Mouse (Mus musculus): ENCODE measurements around the gene AI413582.

DNA sequence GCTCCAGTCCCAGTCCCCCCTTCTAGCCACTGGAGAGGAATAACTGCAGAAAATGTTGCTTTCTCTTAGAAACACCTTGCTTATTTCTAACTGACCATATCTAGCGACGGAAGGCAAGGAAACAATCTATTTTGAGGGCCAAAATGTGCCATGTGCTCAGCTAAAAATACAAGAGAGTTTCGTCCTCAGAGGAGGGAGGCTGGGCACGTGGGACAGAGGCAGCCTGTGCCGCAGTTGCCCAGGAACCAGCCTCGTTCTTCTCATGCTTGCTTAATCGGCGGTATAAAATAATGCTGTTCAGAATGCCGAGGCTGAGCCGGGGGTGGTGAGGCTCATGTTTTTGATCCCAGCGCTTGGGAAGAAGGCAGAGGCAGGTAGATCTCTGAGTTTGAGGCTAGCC lies 21.0 kb downstream of the AI413582 start:
- TF ChIP-seq POLR2A (IDR thresholded peaks at IDR 0.05; ENCODE audit: control insufficient read depth, low read depth, low read length) (no peak), CTCF (IDR thresholded peaks at IDR 0.05; ENCODE audit: control insufficient read depth, insufficient read depth, insufficient replicate concordance, low read depth, low read length) (no peak)

Measured in testis, adult 2 months (tissue).